ENCODE assay signal across 8 mouse cellular contexts in genomic region chrX:170674885-170675876, GRCm38 (mm10). TPM values are rescaled to one million over a fixed set of nuclear protein-coding genes. Genes with fewer than 3 reads are reported as not detected.
DNase-seq lines count a peak whose midpoint lies in the region; ATAC-seq lines count a peak whose summit lies in the region.

No protein-coding gene starts in this region.

- peaks cover 43% of the 10 kb centered on the region for H3K36me3 ChIP-seq in hindbrain, embryonic 13.5 days
- H3K36me3 ChIP-seq in midbrain, embryonic 15.5 days (replicated peaks) = peaks cover 13% of the 10 kb centered on the region; the same call in 1 of the 2 replicates

- intact Hi-C loops in left cerebral cortex, postnatal 36 days (cut with DNase I) = no loop called here

- H3K4me1 ChIP-seq in hindbrain, embryonic 13.5 days (replicated peaks) = no peaks in the 10 kb centered on the region
- H3K4me1 ChIP-seq in midbrain, embryonic 15.5 days = no peaks in the 10 kb centered on the region

- H3K4me3 ChIP-seq in hindbrain, embryonic 13.5 days = peak overlapping the region; percentile 17; the same call in 1 of the 2 replicates
- peak overlapping the region; percentile 15; the same call in 1 of the 2 replicates for H3K4me3 ChIP-seq in midbrain, embryonic 15.5 days

- H3K4me2 ChIP-seq in hindbrain, embryonic 13.5 days = no peak overlapping the region
- no peak overlapping the region for H3K4me2 ChIP-seq in midbrain, embryonic 15.5 days

- H3K27ac ChIP-seq in hindbrain, embryonic 13.5 days = no peak overlapping the region
- no peak overlapping the region for H3K27ac ChIP-seq in midbrain, embryonic 15.5 days

- 82% methylated on average over 37 of the region's 39 CpGs for WGBS in hindbrain, embryonic 13.5 days
- 80% methylated on average over 36 of the region's 39 CpGs for whole genome bisulfite sequencing in midbrain, embryonic 15.5 days

- H3K9me3 ChIP-seq in hindbrain, embryonic 13.5 days = peaks cover 39% of the 10 kb centered on the region
- peaks cover 30% of the 10 kb centered on the region for H3K9me3 ChIP-seq in midbrain, embryonic 15.5 days

- H3K9ac ChIP-seq in hindbrain, embryonic 13.5 days = no peak overlapping the region
- H3K9ac ChIP-seq in midbrain, embryonic 15.5 days = no peak overlapping the region

- DNase-seq in adrenal gland, adult (ENCODE audit: inconsistent age in 2 of 2, low spot score in 1 of 2) = peak; percentile 12 to 22
- no peak for DNase-seq in adrenal gland, adult 2 months
- DNase-seq in left cerebral cortex, adult 18-20 months (ENCODE audit: low spot score in 2 of 2) = peak; percentile 2 to 9
- DNase-seq in left cerebral cortex, postnatal 36 days (ENCODE audit: low spot score in 2 of 2) = no peak
- no peak for DNase-seq in layer of hippocampus, postnatal 25 days (ENCODE audit: extremely low spot score in 1 of 2, low spot score in 1 of 2)

- no peaks in the 10 kb centered on the region for H3K27me3 ChIP-seq in hindbrain, embryonic 13.5 days
- no peaks in the 10 kb centered on the region for H3K27me3 ChIP-seq in midbrain, embryonic 15.5 days (replicated peaks)

- ATAC-seq in activated CD4-positive, CD25-positive, alpha-beta regulatory T cell, adult 4 months = peak; percentile 37
- no peak for ATAC-seq in hindbrain, embryonic 13.5 days (ENCODE audit: low FRiP score)
- ATAC-seq in midbrain, embryonic 15.5 days (replicated peaks) = peak; percentile 63

RNA-seq across cellular contexts. Expression of gene Asmt, which starts 2.7 kb away (rescaled TPM):
- total RNA-seq in adrenal gland, adult 2 months (2021) = not detected
- 0.49 TPM in 1 of 2 replicates, not detected in the other for polyA plus RNA-seq in adrenal gland, adult 2 months (2012; rRNA removed)
- total RNA-seq in left cerebral cortex, adult 18-20 months (2021) = not detected
- total RNA-seq in left cerebral cortex, postnatal 36 days (2021) = not detected
- not detected for polyA plus RNA-seq in activated CD4-positive, CD25-positive, alpha-beta regulatory T cell, adult 4 months (2017; shearing (Covaris generic))
- polyA plus RNA-seq in hindbrain, embryonic 13.5 days (2015; fragmentation: Nextera tagmentation; extraction: Ambion mirVana) = not detected in 2 replicates
- polyA plus RNA-seq in midbrain, embryonic 15.5 days (2015; fragmentation: Nextera tagmentation; extraction: Ambion mirVana) = not detected in 2 replicates
- not detected for total RNA-seq in layer of hippocampus, postnatal 25 days (2021)

Comparison
In these comparisons a context has a peak if more than half of its experiments do, and no peak if none do; other contexts are left out.
1. DNase-seq: peak in adrenal gland, adult (2 of 2) and left cerebral cortex, adult 18-20 months (2 of 2); none in adrenal gland, adult 2 months (single experiment), left cerebral cortex, postnatal 36 days (0 of 2) and layer of hippocampus, postnatal 25 days (0 of 2).